Mouse (Mus musculus) lung, postnatal 0 days (tissue): Measurements from ENCODE around the gene Crhr2. TPM values are rescaled to one million over a fixed set of nuclear protein-coding genes. Genes with fewer than 3 reads are reported as not detected.

Experiments
- ATAC-seq: fragments of 200-750 bp; cut with Nextera tagmentation; 2 replicates; pipeline ENCODE4 v1.8.0; 2017; ENCODE audit warnings: moderate library complexity
- DNase-seq: peaks from one replicate; pipeline ENCODE4 v3.0.0-alpha.2; 2016; ENCODE audit warnings: low spot score
- H3K27ac ChIP-seq: fragments of 300-500 bp; sonication (generic); 2 replicates; pipeline ENCODE4 v1.5.1; 2014; ENCODE audit warnings: antibody characterized with exemption, mild to moderate bottlenecking, low read length, mixed read lengths
- H3K27me3 ChIP-seq: fragments of 300-500 bp; sonication (generic); replicated peaks from 2 replicates; pipeline ENCODE4 v1.6.1; 2014; ENCODE audit warnings: low read length, mixed read lengths; ENCODE audit not compliant: insufficient read depth
- H3K36me3 ChIP-seq: fragments of 300-500 bp; sonication (generic); 2 replicates; pipeline ENCODE4 v1.6.1; 2014; ENCODE audit warnings: low read length, mixed read lengths; ENCODE audit not compliant: insufficient read depth
- H3K4me1 ChIP-seq: fragments of 300-500 bp; sonication (generic); 2 replicates; pipeline ENCODE4 v1.6.1; 2014; ENCODE audit warnings: antibody characterized with exemption, low read depth, low read length, mixed read lengths; ENCODE audit not compliant: insufficient read depth
- H3K4me2 ChIP-seq: fragments of 300-500 bp; sonication (generic); replicated peaks from 2 replicates; pipeline ENCODE4 v1.6.1; 2014; ENCODE audit warnings: low read depth, mild to moderate bottlenecking, low read length, moderate library complexity, mixed read lengths
- H3K4me3 ChIP-seq: fragments of 300-500 bp; sonication (generic); 2 replicates; pipeline ENCODE4 v1.5.1; 2014; ENCODE audit warnings: low read depth, low read length
- H3K9ac ChIP-seq: fragments of 300-500 bp; sonication (generic); replicated peaks from 2 replicates; pipeline ENCODE4 v1.6.1; 2014; ENCODE audit warnings: low read depth, mild to moderate bottlenecking
- H3K9me3 ChIP-seq: fragments of 300-500 bp; sonication (generic); 2 replicates; pipeline ENCODE4 v1.6.1; 2016; ENCODE audit warnings: low read length, mixed read lengths
- CTCF ChIP-seq: IDR thresholded peaks from 2 replicates; pipeline ENCODE4 v1.5.1; 2016; ENCODE audit warnings: antibody characterized with exemption, mild to moderate bottlenecking
- EP300 ChIP-seq: IDR thresholded peaks from 2 replicates; pipeline ENCODE4 v1.6.1; 2016; ENCODE audit warnings: antibody characterized with exemption, mild to moderate bottlenecking, control low read depth
- WGBS: fragments of 180-500 bp; shearing (Covaris S2); extraction: QIAGEN DNeasy Blood & Tissue Kit; methylation state at CpG from one replicate; pipeline ENCODE4 v1.1.7; 2014; 5-methylcytosine and 5-hydroxymethylcytosine counted together
- polyA plus RNA-seq: library from polyadenylated mRNA; unstranded; fragments of >200 nt; fragmentation: Nextera tagmentation; extraction: Ambion mirVana; gene quantifications from 2 replicates; pipeline ENCODE4 v1.2.1, GENCODE M21; 2015

Gene Crhr2
- polyA plus RNA-seq, 1 experiment from 2014 or later: 0.17 TPM

DNA sequence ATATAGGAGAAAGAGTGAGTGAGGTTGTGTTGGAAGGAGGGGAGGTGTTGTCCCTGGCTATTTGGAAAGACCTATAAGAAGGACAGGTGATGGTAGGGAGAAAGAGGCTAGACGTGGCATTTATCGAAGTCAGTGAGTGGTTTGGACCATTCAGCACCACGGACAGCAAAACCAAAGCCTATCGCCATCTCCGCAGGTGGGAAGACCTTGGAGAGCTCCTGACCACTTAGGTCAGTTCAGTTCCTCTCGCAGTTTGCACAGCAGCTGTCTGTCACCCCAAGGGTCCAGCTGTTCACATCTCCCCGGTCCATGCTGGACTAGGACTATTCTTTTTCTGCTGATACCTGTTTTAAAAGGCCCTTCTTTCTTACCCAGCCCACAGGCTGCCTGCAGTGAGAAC is 24.5 kb downstream of the Crhr2 start:
- H3K36me3 ChIP-seq: no peaks in the 10 kb centered on the region
- H3K27me3 ChIP-seq: no peaks in the 10 kb centered on the region
- H3K4me2 ChIP-seq: no peak overlapping the region
- no peaks in the 10 kb centered on the region for H3K9me3 ChIP-seq
- no peak overlapping the region for H3K27ac ChIP-seq
- WGBS: 9% methylated on average over 7 of the region's 7 CpGs
- H3K9ac ChIP-seq: no peak overlapping the region
- DNase-seq (peak; percentile 79), ATAC-seq (peak; percentile 28; the same call in 1 of the 2 replicates)
- H3K4me1 ChIP-seq: no peaks in the 10 kb centered on the region
- no peak overlapping the region for H3K4me3 ChIP-seq
- TF ChIP-seq CTCF (no peak), EP300 (no peak)

DNA sequence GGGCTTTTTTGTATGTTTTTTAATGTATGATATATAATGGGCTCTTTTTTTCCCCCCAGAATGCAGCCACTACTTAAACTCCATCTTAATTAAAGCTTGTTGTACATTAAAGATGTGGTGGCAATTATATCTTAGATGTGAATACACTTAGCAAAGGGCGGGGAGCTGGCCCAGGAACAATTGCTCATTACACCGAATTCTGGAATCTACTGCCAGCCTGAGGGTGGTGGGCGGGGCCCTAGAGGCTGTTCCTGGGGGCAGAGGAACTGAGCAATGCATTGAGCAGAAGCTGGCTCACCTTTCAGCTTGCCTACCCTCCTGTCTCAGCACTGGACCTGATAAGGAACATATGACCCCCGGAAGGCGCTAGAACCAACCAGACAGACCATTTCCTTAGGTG is 34.2 kb downstream of the Crhr2 start:
- H3K4me2 ChIP-seq: no peak overlapping the region
- 72% methylated on average over 5 of the region's 5 CpGs for WGBS
- no peaks in the 10 kb centered on the region for H3K4me1 ChIP-seq
- no peak overlapping the region for H3K4me3 ChIP-seq
- no peaks in the 10 kb centered on the region for H3K9me3 ChIP-seq
- no peaks in the 10 kb centered on the region for H3K36me3 ChIP-seq
- TF ChIP-seq CTCF (no peak), EP300 (no peak)
- H3K27ac ChIP-seq: no peak overlapping the region
- no peak for DNase-seq
- no peaks in the 10 kb centered on the region for H3K27me3 ChIP-seq
- no peak for ATAC-seq
- H3K9ac ChIP-seq: no peak overlapping the region

- Histone ChIP-seq H3K9ac (no peak overlapping the region), H3K36me3 (no peaks in the 10 kb centered on the region), H3K4me1 (no peaks in the 10 kb centered on the region), H3K4me2 (no peak overlapping the region), H3K27me3 (no peaks in the 10 kb centered on the region), H3K4me3 (no peak overlapping the region), H3K9me3 (no peaks in the 10 kb centered on the region), H3K27ac (no peak overlapping the region)
- ATAC-seq: peak; percentile 75
- WGBS: 44% methylated on average over 5 of the region's 5 CpGs
- no peak for TF ChIP-seq EP300
- no peak for TF ChIP-seq CTCF
- DNase-seq: peak; percentile 60
These were observed 34.8 kb downstream of the Crhr2 start for GRCm38 (mm10) chr6:55098030-55098429.

- 31% methylated on average over 6 of the region's 6 CpGs for WGBS
- DNase-seq (no peak), ATAC-seq (no peak)
- H3K27ac ChIP-seq: no peak overlapping the region
- no peaks in the 10 kb centered on the region for H3K36me3 ChIP-seq
- H3K9me3 ChIP-seq: no peaks in the 10 kb centered on the region
- H3K4me3 ChIP-seq: no peak overlapping the region
- no peak overlapping the region for H3K4me2 ChIP-seq
- no peaks in the 10 kb centered on the region for H3K27me3 ChIP-seq
- no peaks in the 10 kb centered on the region for H3K4me1 ChIP-seq
- TF ChIP-seq EP300 (no peak), CTCF (no peak)
- no peak overlapping the region for H3K9ac ChIP-seq
These were observed 39.2 kb downstream of the Crhr2 start for GRCm38 (mm10) chr6:55093431-55094146.

- Histone ChIP-seq H3K9me3 (no peaks in the 10 kb centered on the region), H3K4me2 (no peak overlapping the region), H3K4me3 (no peak overlapping the region), H3K27ac (no peak overlapping the region), H3K9ac (no peak overlapping the region), H3K4me1 (no peaks in the 10 kb centered on the region), H3K27me3 (no peaks in the 10 kb centered on the region), H3K36me3 (no peaks in the 10 kb centered on the region)
- TF ChIP-seq EP300 (no peak), CTCF (no peak)
- 90% methylated on average over 9 of the region's 9 CpGs for WGBS
- ATAC-seq: no peak
- no peak for DNase-seq
These were observed 41.4 kb downstream of the Crhr2 start for GRCm38 (mm10) chr6:55091396-55091795.

GRCm38 (mm10) chr6:55090639-55091038 is 42.2 kb downstream of the Crhr2 start:
- TF ChIP-seq EP300 (no peak), CTCF (peak; percentile 28)
- Histone ChIP-seq H3K4me1 (no peaks in the 10 kb centered on the region), H3K4me2 (no peak overlapping the region), H3K27ac (no peak overlapping the region), H3K27me3 (no peaks in the 10 kb centered on the region), H3K9ac (no peak overlapping the region), H3K9me3 (no peaks in the 10 kb centered on the region), H3K36me3 (no peaks in the 10 kb centered on the region), H3K4me3 (no peak overlapping the region)
- DNase-seq (no peak), ATAC-seq (no peak)
- WGBS: 27% methylated on average over 4 of the region's 4 CpGs

DNA sequence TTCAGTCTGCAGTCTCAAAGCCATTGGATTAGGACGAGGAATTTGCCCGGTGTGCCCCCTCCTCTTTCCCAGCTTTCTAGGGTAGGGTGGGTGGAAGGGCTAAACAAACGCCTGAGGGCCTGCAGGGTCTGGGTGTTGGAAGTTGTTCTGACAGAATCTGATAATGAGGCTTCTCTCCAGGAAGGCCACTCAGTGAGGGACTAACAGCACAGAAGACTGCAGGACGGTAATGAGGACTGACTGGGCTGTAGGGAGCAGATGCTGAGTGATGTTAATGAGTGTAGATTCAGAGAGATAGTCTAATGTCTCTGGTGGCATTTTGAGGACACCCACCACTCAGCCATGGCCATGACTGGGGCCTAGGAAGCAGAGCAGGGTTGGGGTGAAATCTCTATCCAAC is 45.5 kb downstream of the Crhr2 start:
- H3K36me3 ChIP-seq: no peaks in the 10 kb centered on the region
- H3K4me2 ChIP-seq: no peak overlapping the region
- H3K9me3 ChIP-seq: no peaks in the 10 kb centered on the region
- no peak overlapping the region for H3K4me3 ChIP-seq
- no peaks in the 10 kb centered on the region for H3K27me3 ChIP-seq
- no peak overlapping the region for H3K9ac ChIP-seq
- 28% methylated on average over 4 of the region's 4 CpGs for WGBS
- H3K4me1 ChIP-seq: no peaks in the 10 kb centered on the region
- no peak for ATAC-seq
- no peak for DNase-seq
- TF ChIP-seq EP300: no peak
- TF ChIP-seq CTCF: no peak
- H3K27ac ChIP-seq: no peak overlapping the region
